ENCODE assay signal across 10 mouse cellular contexts in the genomic region with DNA sequence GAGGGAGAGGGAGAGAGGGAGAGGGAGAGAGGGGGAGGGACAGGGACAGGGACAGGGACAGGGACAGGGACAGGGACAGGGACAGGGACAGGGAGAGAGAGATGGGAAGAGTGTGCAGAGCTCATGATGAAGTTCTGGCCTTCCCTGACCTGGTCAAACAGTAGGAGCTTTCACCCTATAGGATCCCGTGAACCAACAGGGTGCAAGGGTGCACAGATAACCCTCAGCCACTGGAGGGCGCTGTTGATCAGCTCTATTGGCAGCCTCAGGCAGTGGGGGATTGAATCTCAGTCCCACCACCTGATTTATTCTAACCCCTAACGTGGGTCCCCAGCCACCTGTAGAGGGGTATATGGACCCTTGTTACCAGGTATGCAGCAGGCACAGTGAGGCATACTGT. TPM values are rescaled to one million over a fixed set of nuclear protein-coding genes. Genes with fewer than 3 reads are reported as not detected.
DNase-seq lines count a peak whose midpoint lies in the region; ATAC-seq and TF ChIP-seq lines count a peak whose summit lies in the region.
"Had no signal": no experiment of that assay in that cellular context is flagged by ENCODE, and none has a peak within 500 bp of the region (broad histone marks: within the 10 kb centered on the region; RNA-seq: fewer than 3 reads in every experiment).

No protein-coding gene starts in this region.

- no peak overlapping the region for H3K27ac ChIP-seq in forebrain, postnatal 0 days (ENCODE audit: low read depth, low read length)
- H3K27ac ChIP-seq in kidney, adult 2 months (ENCODE audit: insufficient read depth, low read depth, low read length) = no peak overlapping the region
- no peak overlapping the region for H3K27ac ChIP-seq in liver, adult 2 months (replicated peaks; ENCODE audit: insufficient read depth, low read depth, low read length)
- H3K27ac ChIP-seq in neural tube, embryonic 12.5 days = no peak overlapping the region
- H3K27ac ChIP-seq: embryonic facial prominence, embryonic 13.5 days had no signal

- 3% methylated on average over 3 of the region's 3 CpGs for WGBS in forebrain, postnatal 0 days
- 15% methylated on average over 3 of the region's 3 CpGs for WGBS in kidney, adult 2 months
- 10% methylated on average over 3 of the region's 3 CpGs for WGBS in liver, adult 2 months
- 6% methylated on average over 3 of the region's 3 CpGs for WGBS in neural tube, embryonic 12.5 days

- no peaks in the 10 kb centered on the region for H3K36me3 ChIP-seq in forebrain, postnatal 0 days (ENCODE audit: insufficient read depth)
- no peaks in the 10 kb centered on the region for H3K36me3 ChIP-seq in kidney, adult 2 months (ENCODE audit: control insufficient read depth, insufficient read depth, low read length)
- H3K36me3 ChIP-seq in liver, adult 2 months (ENCODE audit: control insufficient read depth, insufficient read depth, low read length) = no peaks in the 10 kb centered on the region
- no peaks in the 10 kb centered on the region for H3K36me3 ChIP-seq in neural tube, embryonic 12.5 days
- H3K36me3 ChIP-seq: embryonic facial prominence, embryonic 13.5 days had no signal

- H3K4me2 ChIP-seq in forebrain, postnatal 0 days (ENCODE audit: low read depth) = no peak overlapping the region
- peak overlapping the region; percentile 35 for H3K4me2 ChIP-seq in neural tube, embryonic 12.5 days (replicated peaks)

- no peaks in the 10 kb centered on the region for H3K4me1 ChIP-seq in forebrain, postnatal 0 days (ENCODE audit: insufficient read depth)
- no peaks in the 10 kb centered on the region for H3K4me1 ChIP-seq in kidney, adult 2 months (ENCODE audit: control insufficient read depth, insufficient read depth, low read length)
- H3K4me1 ChIP-seq in liver, adult 2 months (ENCODE audit: control insufficient read depth, insufficient read depth, low read length) = no peaks in the 10 kb centered on the region; the same call in 1 of the 2 replicates
- no peaks in the 10 kb centered on the region for H3K4me1 ChIP-seq in neural tube, embryonic 12.5 days

- no peaks in the 10 kb centered on the region for H3K79me2 ChIP-seq in liver, adult 2 months (ENCODE audit: control insufficient read depth, insufficient read depth, low read length)

- peak; percentile 58; the same call in 1 of the 2 replicates for ATAC-seq in forebrain, postnatal 0 days
- no peak; the same call in 1 of the 2 replicates for ATAC-seq in neural tube, embryonic 12.5 days (ENCODE audit: low FRiP score, low read depth)

- H3K4me3 ChIP-seq in forebrain, postnatal 0 days (ENCODE audit: low read depth, low read length) = no peak overlapping the region
- no peak overlapping the region for H3K4me3 ChIP-seq in kidney, adult 2 months (ENCODE audit: insufficient read depth, low read depth, low read length)
- no peak overlapping the region; the same call in 1 of the 2 replicates for H3K4me3 ChIP-seq in liver, adult 2 months (ENCODE audit: insufficient read depth, low read depth, low read length)
- no peak overlapping the region for H3K4me3 ChIP-seq in neural tube, embryonic 12.5 days

- TF ChIP-seq CTCF in forebrain, postnatal 0 days (IDR thresholded peaks at IDR 0.05; ENCODE audit: low read depth) = peak; percentile 77
- TF ChIP-seq CTCF in kidney, adult 2 months (conservative IDR thresholded peaks at IDR 0.05; ENCODE audit: insufficient read depth, insufficient read length, low read depth, low read length) = peak; percentile 56
- TF ChIP-seq CTCF in liver, adult 2 months (IDR thresholded peaks at IDR 0.05; ENCODE audit: low read depth, low read length) = peak; percentile 70

- H3K9me3 ChIP-seq in forebrain, postnatal 0 days (ENCODE audit: low read length) = no peaks in the 10 kb centered on the region
- no peaks in the 10 kb centered on the region for H3K9me3 ChIP-seq in neural tube, embryonic 12.5 days
- H3K9me3 ChIP-seq: embryonic facial prominence, embryonic 13.5 days had no signal

- no peaks in the 10 kb centered on the region for H3K27me3 ChIP-seq in forebrain, postnatal 0 days (ENCODE audit: insufficient read depth, low read length)
- no peaks in the 10 kb centered on the region for H3K27me3 ChIP-seq in kidney, adult 2 months (replicated peaks; ENCODE audit: control insufficient read depth, insufficient read depth, low read length)
- no peaks in the 10 kb centered on the region for H3K27me3 ChIP-seq in liver, adult 2 months (ENCODE audit: control insufficient read depth, insufficient read depth, low read length)
- no peaks in the 10 kb centered on the region for H3K27me3 ChIP-seq in neural tube, embryonic 12.5 days (replicated peaks)
- H3K27me3 ChIP-seq: embryonic facial prominence, embryonic 13.5 days had no signal

- peak; percentile 36 for DNase-seq in ovary, postnatal 14 days (ENCODE audit: low spot score)
- DNase-seq in ovary, adult 18-20 months (ENCODE audit: low spot score) = no peak
- DNase-seq in cerebellum, adult 11 months = peak; percentile 69
- DNase-seq in forebrain, postnatal 0 days = peak; percentile 48
- no peak for DNase-seq in kidney, adult 2 months
- DNase-seq in liver, adult 2 months (ENCODE audit: extremely low read depth, low read depth, low spot score) = no peak
- peak; percentile 57 for DNase-seq in thymus, postnatal 0 days (ENCODE audit: low spot score)

- no peak overlapping the region for H3K9ac ChIP-seq in forebrain, postnatal 0 days
- no peak overlapping the region for H3K9ac ChIP-seq in liver, adult 2 months (ENCODE audit: low read depth, low read length)
- H3K9ac ChIP-seq in neural tube, embryonic 12.5 days = no peak overlapping the region
- H3K9ac ChIP-seq: embryonic facial prominence, embryonic 13.5 days had no signal

- TF ChIP-seq POLR2A in kidney, adult 2 months (IDR thresholded peaks at IDR 0.05; ENCODE audit: low read depth, low read length) = no peak
- TF ChIP-seq POLR2A in liver, adult 2 months (IDR thresholded peaks at IDR 0.05; ENCODE audit: extremely low read depth, insufficient read depth, low read length) = no peak

RNA-seq across cellular contexts. Expression of a gene that starts 12.8 kb away (rescaled TPM):
- not detected in 2 replicates for total RNA-seq in forebrain, postnatal 0 days (2014; rRNA removed)
- polyA plus RNA-seq in forebrain, postnatal 0 days (2015; fragmentation: Nextera tagmentation; extraction: Ambion mirVana) = not detected in 2 replicates
- 0.11 and 0.37 TPM in 2 replicates for polyA plus RNA-seq in kidney, adult 2 months (2012; rRNA removed)
- total RNA-seq in liver, adult 2 months (2014; rRNA removed) = not detected in 2 replicates
- not detected in 2 replicates for polyA plus RNA-seq in liver, adult 2 months (2012; rRNA removed)
- polyA plus RNA-seq in neural tube, embryonic 12.5 days (2016; fragmentation: Nextera tagmentation; extraction: Ambion mirVana) = not detected in 2 replicates
- polyA plus RNA-seq in thymus, postnatal 0 days (2015; fragmentation: Nextera tagmentation; extraction: Ambion mirVana) = not detected in 2 replicates
- polyA plus RNA-seq: embryonic facial prominence, embryonic 13.5 days; neural tube, embryonic 14.5 days had no signal

RNA-seq across cellular contexts. Expression of a gene that starts 24.4 kb away (rescaled TPM):
- not detected in 2 replicates for total RNA-seq in forebrain, postnatal 0 days (2014; rRNA removed)
- 0.22 and 0.33 TPM in 2 replicates for polyA plus RNA-seq in forebrain, postnatal 0 days (2015; fragmentation: Nextera tagmentation; extraction: Ambion mirVana)
- not detected in 2 replicates for polyA plus RNA-seq in kidney, adult 2 months (2012; rRNA removed)
- not detected in 2 replicates for total RNA-seq in liver, adult 2 months (2014; rRNA removed)
- not detected in 2 replicates for polyA plus RNA-seq in liver, adult 2 months (2012; rRNA removed)
- not detected in 2 replicates for polyA plus RNA-seq in neural tube, embryonic 12.5 days (2016; fragmentation: Nextera tagmentation; extraction: Ambion mirVana)
- not detected in 2 replicates for polyA plus RNA-seq in thymus, postnatal 0 days (2015; fragmentation: Nextera tagmentation; extraction: Ambion mirVana)
- polyA plus RNA-seq: neural tube, embryonic 14.5 days had no signal

RNA-seq across cellular contexts. Expression of a gene that starts 49.7 kb away (rescaled TPM):
- total RNA-seq in forebrain, postnatal 0 days (2014; rRNA removed) = not detected in 2 replicates
- polyA plus RNA-seq in forebrain, postnatal 0 days (2015; fragmentation: Nextera tagmentation; extraction: Ambion mirVana) = 0.19 TPM in 1 of 2 replicates, not detected in the other
- polyA plus RNA-seq in kidney, adult 2 months (2012; rRNA removed) = not detected in 2 replicates
- not detected in 2 replicates for total RNA-seq in liver, adult 2 months (2014; rRNA removed)
- polyA plus RNA-seq in liver, adult 2 months (2012; rRNA removed) = not detected in 2 replicates
- not detected in 2 replicates for polyA plus RNA-seq in neural tube, embryonic 12.5 days (2016; fragmentation: Nextera tagmentation; extraction: Ambion mirVana)
- not detected in 2 replicates for polyA plus RNA-seq in thymus, postnatal 0 days (2015; fragmentation: Nextera tagmentation; extraction: Ambion mirVana)
- polyA plus RNA-seq: neural tube, embryonic 14.5 days had no signal

RNA-seq across cellular contexts. Expression of a gene that starts 51.5 kb away (rescaled TPM):
- total RNA-seq in forebrain, postnatal 0 days (2014; rRNA removed) = 4.3 and 12.5 TPM in 2 replicates
- polyA plus RNA-seq in forebrain, postnatal 0 days (2015; fragmentation: Nextera tagmentation; extraction: Ambion mirVana) = 6.5 and 9.3 TPM in 2 replicates
- polyA plus RNA-seq in kidney, adult 2 months (2012; rRNA removed) = 42.4 and 44.6 TPM in 2 replicates
- total RNA-seq in liver, adult 2 months (2014; rRNA removed) = 9.6 and 9.9 TPM in 2 replicates
- polyA plus RNA-seq in liver, adult 2 months (2012; rRNA removed) = 13.5 and 25.4 TPM in 2 replicates
- polyA plus RNA-seq in neural tube, embryonic 12.5 days (2016; fragmentation: Nextera tagmentation; extraction: Ambion mirVana) = 5.2 and 7.7 TPM in 2 replicates
- polyA plus RNA-seq in thymus, postnatal 0 days (2015; fragmentation: Nextera tagmentation; extraction: Ambion mirVana) = 238 and 248 TPM in 2 replicates

Comparison
In these comparisons a context has a peak if more than half of its experiments do, and no peak if none do; other contexts are left out.
1. DNase-seq: peak in ovary, postnatal 14 days (single experiment), cerebellum, adult 11 months (single experiment), forebrain, postnatal 0 days (single experiment) and thymus, postnatal 0 days (single experiment); none in ovary, adult 18-20 months (single experiment), kidney, adult 2 months (single experiment) and liver, adult 2 months (single experiment).
2. Peak in every context shown above with its lines, with median percentiles within 50 percentile points of each other: CTCF ChIP-seq.